Mouse (Mus musculus) retina, postnatal 7 days (tissue): ENCODE results near the gene Eps8.

Experiments used
- DNase-seq: peaks from one replicate; pipeline ENCODE4 v3.0.0-alpha.2; 2012; ENCODE audit warnings: low read depth, low spot score

Gene Eps8

DNA sequence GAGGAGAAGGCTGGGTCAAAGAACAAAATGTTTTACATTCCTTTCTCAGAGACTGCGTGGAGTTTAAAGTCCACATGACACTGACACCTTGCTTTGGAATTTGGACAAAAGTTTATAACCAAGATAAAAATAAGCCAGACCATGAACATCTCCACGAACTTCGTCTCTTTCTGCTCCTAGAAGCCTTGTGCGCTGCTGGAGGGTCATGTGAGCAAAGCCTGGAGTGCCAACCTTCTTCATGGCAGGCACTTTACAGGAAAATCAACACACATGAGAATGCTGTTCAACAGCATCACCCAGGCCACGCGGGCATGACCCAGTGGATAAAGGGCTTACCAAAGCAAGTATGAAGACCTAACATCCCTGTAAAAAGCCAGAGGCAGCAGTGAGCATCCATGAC, 85.6 kb downstream of the Eps8 start:
- no peak for DNase-seq

- DNase-seq = no peak
Measured at GRCm38 (mm10) chr6:137565890-137566289, 88.8 kb downstream of the Eps8 start.

GRCm38 (mm10) chr6:137565454-137565853, 89.2 kb downstream of the Eps8 start:
- DNase-seq = no peak

- DNase-seq = no peak
Measured at GRCm38 (mm10) chr6:137560358-137560859, 94.3 kb downstream of the Eps8 start.

DNA sequence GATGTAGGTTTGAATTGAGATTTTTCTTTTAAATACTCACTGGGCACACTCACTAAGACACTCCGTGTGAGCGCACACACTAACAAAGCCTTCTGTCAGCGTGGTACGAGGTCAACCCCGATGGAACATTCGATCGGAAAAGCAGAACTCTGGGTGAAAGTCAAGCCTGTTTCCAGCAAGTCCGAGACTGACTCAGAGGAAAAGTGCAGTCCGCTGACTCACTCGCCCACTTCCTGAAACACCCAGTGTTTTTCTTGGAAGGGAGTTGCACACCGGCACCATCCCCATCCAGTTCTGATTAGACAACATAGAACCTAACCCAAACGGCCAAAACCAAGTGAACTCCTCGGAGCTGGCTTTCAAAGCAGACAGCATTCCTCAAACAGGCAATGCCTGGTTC, 95.8 kb downstream of the Eps8 start:
- DNase-seq = no peak

DNA sequence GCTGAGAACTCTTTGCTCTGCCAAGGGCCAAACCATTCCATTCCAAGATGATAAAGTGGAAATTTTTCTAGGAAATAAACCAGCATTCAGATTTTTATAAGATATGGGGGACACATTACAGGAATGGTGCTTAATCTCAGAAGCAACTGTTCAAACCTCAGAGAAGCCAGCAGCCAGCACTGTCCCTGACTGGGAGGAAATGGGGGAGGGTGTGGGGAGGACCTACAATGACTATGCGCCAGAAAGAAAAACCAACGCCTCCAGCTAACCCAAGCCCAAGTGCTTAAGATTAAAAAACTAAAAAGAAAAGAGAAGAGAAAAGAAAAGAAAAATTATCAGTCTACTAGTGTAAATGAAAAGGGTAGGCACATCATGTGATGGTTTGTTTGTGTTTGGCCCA, 97.0 kb downstream of the Eps8 start:
- DNase-seq = no peak

- no peak for DNase-seq
Measured at GRCm38 (mm10) chr6:137557159-137557558, 97.5 kb downstream of the Eps8 start.

DNA sequence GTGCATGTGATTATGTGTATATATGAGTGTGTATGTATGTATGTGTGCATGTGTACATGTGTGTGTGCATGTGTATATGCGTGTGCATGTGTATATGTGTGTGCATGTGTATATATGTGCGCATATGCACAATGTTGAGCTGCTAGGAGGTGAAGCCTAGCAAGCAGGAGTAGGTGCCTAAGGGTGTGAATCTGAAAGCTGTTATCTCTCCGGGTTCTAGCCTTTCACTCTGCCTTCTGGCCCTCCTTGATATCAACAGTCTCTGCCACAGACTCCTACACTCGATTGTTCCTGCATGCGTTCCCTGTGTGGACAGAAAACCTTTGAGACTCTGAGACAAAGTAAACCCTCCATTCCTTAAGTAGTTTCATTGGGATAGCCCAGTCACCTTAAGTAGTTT, 98.0 kb downstream of the Eps8 start:
- no peak for DNase-seq

GRCm38 (mm10) chr6:137550181-137550580, 104.5 kb downstream of the Eps8 start:
- DNase-seq = no peak

DNA sequence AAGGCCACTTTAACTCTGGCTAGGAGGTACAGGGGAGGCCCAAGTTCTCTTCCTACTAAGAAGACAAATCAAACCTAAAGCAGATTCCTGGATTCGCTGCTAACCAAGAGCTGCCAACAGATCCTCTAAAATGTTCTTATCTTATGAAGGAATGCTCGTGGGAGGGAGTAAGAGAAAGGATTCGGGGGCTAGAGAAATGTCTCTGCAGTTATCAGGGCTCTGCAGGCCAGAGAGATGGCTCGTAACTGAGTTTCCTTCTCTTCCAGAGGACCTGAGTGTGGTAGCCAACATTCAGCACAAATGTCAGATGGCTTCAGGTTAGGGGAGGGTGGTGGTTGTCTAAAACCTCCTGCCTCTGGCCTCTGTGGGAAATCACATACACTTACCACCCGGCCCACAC, 106.1 kb downstream of the Eps8 start:
- DNase-seq = no peak

DNA sequence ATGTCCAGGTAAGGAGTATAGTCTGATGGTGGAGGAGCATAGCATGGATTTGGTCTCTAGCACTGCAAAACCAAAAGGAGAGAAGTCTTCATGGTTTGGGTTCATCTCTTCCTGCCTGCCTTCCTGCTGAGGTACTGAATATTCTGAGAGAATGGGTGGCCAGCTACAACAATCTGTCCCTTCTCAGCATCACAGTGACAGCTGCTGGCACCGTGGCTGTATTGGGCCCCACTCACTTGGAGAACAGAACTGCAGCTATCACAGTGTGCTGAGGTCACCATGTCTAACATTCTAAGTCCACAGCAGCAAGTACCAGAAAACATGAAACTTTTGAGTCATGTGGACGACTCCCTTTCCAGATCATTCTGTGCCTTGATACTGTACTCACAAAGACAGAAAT, 107.1 kb downstream of the Eps8 start:
- no peak for DNase-seq

DNA sequence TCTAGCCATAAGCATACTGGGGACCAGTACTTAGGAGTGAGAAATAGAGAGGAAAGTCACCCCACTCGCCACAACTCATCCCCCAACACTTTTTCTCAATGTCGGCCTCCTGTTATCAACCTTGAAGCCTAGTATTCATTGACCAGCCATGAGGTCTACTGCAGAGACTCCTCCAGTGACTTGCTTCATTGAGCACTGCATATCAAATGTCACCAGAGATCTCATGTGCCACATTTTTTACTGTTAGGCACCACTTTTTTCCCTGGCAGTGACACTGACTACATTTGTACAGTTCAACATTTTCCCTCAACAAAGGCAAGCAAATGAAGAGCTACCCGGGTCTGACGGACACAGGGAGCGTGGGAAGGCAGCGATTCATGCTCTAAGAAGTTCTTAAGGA, 108.6 kb downstream of the Eps8 start:
- no peak for DNase-seq

DNA sequence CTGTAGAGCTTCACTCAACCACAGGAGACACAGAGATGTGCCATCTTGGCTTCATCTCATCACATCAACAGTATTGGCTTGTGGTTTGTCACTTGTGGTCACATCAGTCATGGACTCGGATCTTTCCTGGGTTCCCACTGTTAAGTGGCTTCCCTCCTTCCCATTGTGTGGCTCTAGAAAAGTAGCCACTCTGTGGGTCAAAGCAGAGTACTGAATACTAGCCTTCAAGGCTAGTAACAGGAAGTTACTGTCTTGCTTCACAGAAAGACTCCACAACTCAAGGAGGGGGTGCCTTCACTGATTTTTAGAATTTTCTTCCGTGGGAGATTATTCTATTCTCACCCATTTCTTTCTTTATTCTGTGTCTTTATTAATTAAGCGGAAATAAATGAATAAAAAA, 109.3 kb downstream of the Eps8 start:
- DNase-seq = no peak

GRCm38 (mm10) chr6:137542231-137543152, 112.2 kb downstream of the Eps8 start:
- DNase-seq = no peak

DNA sequence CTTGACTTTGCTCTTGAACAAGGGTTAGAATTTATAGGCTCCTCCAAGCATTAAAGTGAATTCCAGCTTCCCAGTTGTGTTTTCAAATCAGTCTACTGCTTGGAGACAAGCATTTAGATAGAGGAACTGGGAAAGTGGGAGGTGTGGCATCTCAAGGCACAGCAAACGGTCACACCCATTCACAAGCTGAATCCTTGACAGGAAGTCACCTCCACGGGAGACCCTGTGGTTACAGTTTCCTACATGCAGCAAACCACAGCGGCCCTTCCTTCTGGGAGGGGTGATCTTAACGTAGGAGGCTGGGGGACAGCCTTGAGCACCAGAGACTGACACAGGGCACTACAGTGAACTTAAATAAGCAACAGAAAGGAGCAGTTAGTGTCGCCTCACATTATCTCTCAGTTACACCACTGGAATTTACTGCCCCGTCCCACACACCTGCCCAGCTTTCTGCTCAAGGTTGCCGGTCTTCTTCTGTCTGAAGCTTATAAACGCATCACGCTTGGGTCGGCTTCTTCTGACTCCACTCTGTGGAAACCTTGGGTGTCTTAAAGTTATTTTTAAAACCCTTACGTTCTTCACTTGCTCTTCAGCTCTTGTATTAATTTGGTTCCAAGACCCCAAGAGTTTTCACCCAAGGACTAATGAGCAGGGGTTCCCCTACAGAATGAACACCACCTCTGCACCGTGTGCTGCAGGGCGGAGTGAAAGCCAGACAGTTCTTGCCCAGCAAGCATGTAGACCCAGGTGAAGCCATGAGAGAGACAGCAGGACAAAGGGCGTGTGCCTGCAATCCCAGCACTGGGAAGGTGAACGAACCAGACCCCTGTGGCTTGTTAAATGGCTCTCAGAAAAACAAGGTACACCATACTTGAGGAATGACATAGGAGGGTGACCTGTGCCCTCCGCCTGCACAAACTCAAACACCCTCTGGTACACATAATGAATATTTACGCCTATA, 113.2 kb downstream of the Eps8 start:
- no peak for DNase-seq

- DNase-seq = no peak
Measured at GRCm38 (mm10) chr6:137540800-137541199, 113.9 kb downstream of the Eps8 start.

DNA sequence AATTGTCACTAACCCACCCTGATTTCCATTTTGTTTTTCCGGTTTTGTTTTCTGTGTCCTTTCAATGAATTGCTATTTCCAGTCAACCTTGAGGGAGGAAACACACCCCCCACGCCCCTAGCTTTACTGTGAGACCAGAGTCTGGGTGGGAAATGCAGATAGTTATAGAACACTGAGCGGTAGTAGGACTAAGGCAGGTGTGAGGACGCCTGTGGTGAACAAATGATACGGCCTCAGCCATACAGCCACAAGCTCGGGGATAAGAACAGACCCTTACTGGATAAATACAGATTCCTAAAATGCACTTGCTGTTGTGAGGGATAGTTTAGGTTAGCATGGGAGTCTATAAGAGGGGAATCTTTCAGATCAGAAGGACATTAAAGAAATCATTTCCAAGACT, 114.3 kb downstream of the Eps8 start:
- no peak for DNase-seq

DNA sequence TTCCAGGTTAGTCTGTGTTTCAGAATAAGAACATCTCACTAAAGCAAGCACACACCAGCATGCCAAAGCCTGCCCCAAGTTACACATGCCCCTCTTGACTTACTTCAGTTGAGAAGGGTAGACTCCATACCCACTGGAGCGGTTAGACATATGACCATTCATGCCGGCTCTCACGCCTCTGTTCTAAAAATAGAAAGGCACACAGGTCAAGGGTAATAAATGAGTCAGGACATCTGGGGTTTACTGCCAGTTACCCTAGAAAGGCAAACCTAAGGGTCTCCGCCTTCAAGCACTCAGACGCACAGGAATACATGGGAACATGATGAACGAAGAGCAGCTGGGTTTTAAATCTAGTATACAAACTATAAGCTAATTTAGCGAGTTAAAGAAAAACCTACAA, 115.5 kb downstream of the Eps8 start:
- DNase-seq = no peak

DNA sequence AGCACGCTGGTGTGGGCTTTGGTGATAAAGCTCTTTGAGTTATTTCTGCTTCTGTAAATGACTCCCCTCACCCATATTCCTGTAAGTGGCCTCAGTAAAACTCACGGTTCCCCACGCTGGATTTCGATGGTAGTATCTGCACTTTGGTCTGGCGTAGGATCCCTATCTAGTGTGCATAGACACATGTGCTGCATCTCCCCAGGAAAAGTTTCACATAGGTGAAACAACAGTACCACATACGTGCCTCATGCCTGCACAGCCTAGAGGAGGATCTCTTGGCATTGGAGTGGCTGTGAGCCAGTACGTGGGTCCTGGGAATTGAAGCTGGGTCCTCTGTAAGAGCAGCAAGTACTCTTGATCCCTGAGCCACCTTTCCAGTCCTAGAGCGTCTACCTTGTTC, 121.9 kb downstream of the Eps8 start:
- DNase-seq = no peak

GRCm38 (mm10) chr6:137525769-137526168, 128.9 kb downstream of the Eps8 start:
- no peak for DNase-seq

- DNase-seq = no peak
Measured at GRCm38 (mm10) chr6:137520343-137520704, 134.4 kb downstream of the Eps8 start.
